Comparison of ENCODE assay signal across 23 mouse cellular contexts in the genomic region with DNA sequence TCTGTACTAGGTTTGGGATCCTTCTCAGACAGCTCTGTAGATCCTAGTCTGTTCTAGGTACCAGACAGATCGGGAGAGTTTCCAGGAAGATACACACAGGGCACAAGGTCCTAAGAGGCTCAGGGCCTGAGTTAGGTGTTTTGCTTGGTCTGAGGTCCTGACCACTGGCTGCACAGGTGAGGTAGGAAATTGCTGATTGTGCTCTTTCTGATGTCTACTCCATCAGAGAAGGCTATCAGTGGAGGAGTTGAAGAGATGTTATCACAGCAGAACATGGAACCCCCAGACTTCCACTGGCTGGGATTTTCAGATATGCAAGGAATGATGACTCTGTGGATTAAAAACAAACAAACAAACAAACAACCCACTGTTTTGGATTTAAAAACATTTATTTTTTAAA.
DNase-seq lines count a peak whose midpoint lies in the region; ATAC-seq and TF ChIP-seq lines count a peak whose summit lies in the region.
"Had no signal": no experiment of that assay in that cellular context is flagged by ENCODE, and none has a peak within 500 bp of the region (broad histone marks: within the 10 kb centered on the region; RNA-seq: fewer than 3 reads in every experiment).

No protein-coding gene starts in this region.

- H3K36me3 ChIP-seq in forebrain, embryonic 11.5 days (ENCODE audit: control insufficient read depth, insufficient read depth, low read length), result no peaks in the 10 kb centered on the region
- no peaks in the 10 kb centered on the region for H3K36me3 ChIP-seq in forebrain, embryonic 10.5 days (replicated peaks)
- H3K36me3 ChIP-seq in CH12.LX (replicated peaks in 1 of 2; ENCODE audit: control insufficient read depth in 1 of 2, insufficient read depth in 1 of 2, low read length in 1 of 2) (no peaks in the 10 kb centered on the region), ES-E14 (ENCODE audit: control insufficient read depth, insufficient read depth, low read length, poor library complexity, severe bottlenecking) (no peaks in the 10 kb centered on the region)
- H3K36me3 ChIP-seq: G1E had no signal

- no peak overlapping the region for H3K4me3 ChIP-seq in forebrain, embryonic 11.5 days (ENCODE audit: low read depth, low read length)
- H3K4me3 ChIP-seq in forebrain, embryonic 10.5 days, result no peak overlapping the region
- H3K4me3 ChIP-seq in CH12.LX (replicated peaks in 1 of 3; ENCODE audit: low read depth in 2 of 3, low read length in 2 of 3, poor library complexity in 1 of 3) (no peak overlapping the region), ES-E14 (ENCODE audit: insufficient read depth in 1 of 2, low read depth in 1 of 2, low read length in 2 of 2, poor library complexity in 1 of 2, severe bottlenecking in 1 of 2) (no peak overlapping the region)
- H3K4me3 ChIP-seq in lung, adult 2 months (replicated peaks; ENCODE audit: extremely low read depth, low read depth, low read length), result no peak overlapping the region

- no peak for TF ChIP-seq CTCF in CH12.LX (conservative IDR thresholded peaks at IDR 0.05 in 1 of 2, IDR thresholded peaks at IDR 0.05 in 1 of 2; ENCODE audit: low read depth in 2 of 2, low read length in 2 of 2)
- no peak for TF ChIP-seq CTCF in lung, adult 2 months (IDR thresholded peaks at IDR 0.05; ENCODE audit: insufficient read depth, low read length)

- no peak overlapping the region for H3K4me2 ChIP-seq in forebrain, embryonic 11.5 days (ENCODE audit: low read depth, low read length, severe bottlenecking)
- no peak overlapping the region for H3K4me2 ChIP-seq in CH12.LX (ENCODE audit: insufficient read depth, low read depth, poor library complexity, severe bottlenecking)

- no peaks in the 10 kb centered on the region for H3K9me3 ChIP-seq in forebrain, embryonic 11.5 days (ENCODE audit: control insufficient read depth, low read length)
- no peaks in the 10 kb centered on the region for H3K9me3 ChIP-seq in forebrain, embryonic 10.5 days
- H3K9me3 ChIP-seq in CH12.LX (replicated peaks; ENCODE audit: low read length) (no peaks in the 10 kb centered on the region), ES-E14 (ENCODE audit: control insufficient read depth, insufficient read depth, low read depth, low read length) (no peaks in the 10 kb centered on the region)
- H3K9me3 ChIP-seq: G1E had no signal

- no peak for TF ChIP-seq RAD21 in CH12.LX (IDR thresholded peaks at IDR 0.05; ENCODE audit: low read depth, low read length)

- no peak overlapping the region for H3K27ac ChIP-seq in forebrain, embryonic 11.5 days (ENCODE audit: low read depth, low read length)
- no peak overlapping the region for H3K27ac ChIP-seq in forebrain, embryonic 10.5 days
- H3K27ac ChIP-seq in CH12.LX (ENCODE audit: insufficient read depth, low read depth), result no peak overlapping the region
- no peak overlapping the region for H3K27ac ChIP-seq in ES-E14 (ENCODE audit: insufficient read depth, low read depth, low read length, poor library complexity, severe bottlenecking)

- H3K9ac ChIP-seq in forebrain, embryonic 11.5 days (ENCODE audit: low read length), result no peak overlapping the region
- H3K9ac ChIP-seq in CH12.LX (ENCODE audit: insufficient read depth, low read depth), result no peak overlapping the region
- no peak overlapping the region for H3K9ac ChIP-seq in ES-E14 (ENCODE audit: insufficient read depth, low read depth, low read length, poor library complexity, severe bottlenecking)

- no peaks in the 10 kb centered on the region for H3K4me1 ChIP-seq in forebrain, embryonic 11.5 days (replicated peaks; ENCODE audit: control insufficient read depth, insufficient read depth, low read length)
- no peaks in the 10 kb centered on the region for H3K4me1 ChIP-seq in forebrain, embryonic 10.5 days
- H3K4me1 ChIP-seq in CH12.LX (ENCODE audit: control insufficient read depth in 1 of 2, insufficient read depth in 2 of 2) (no peaks in the 10 kb centered on the region), ES-E14 (ENCODE audit: control insufficient read depth in 2 of 2, insufficient read depth in 2 of 2, low read length in 2 of 2, poor library complexity in 1 of 2) (peaks cover 0 to 4% of the 10 kb centered on the region in 2 experiments; a peak in 1 of 4 replicates)
- no peaks in the 10 kb centered on the region for H3K4me1 ChIP-seq in lung, adult 2 months (ENCODE audit: control insufficient read depth, insufficient read depth, low read length)

- peak; percentile 44 for DNase-seq in forebrain, embryonic 11.5 days (ENCODE audit: low spot score)
- DNase-seq in forebrain, embryonic 10.5 days (ENCODE audit: extremely low spot score, low spot score), result no peak
- DNase-seq in heart, adult 11 months, result peak; percentile 25
- DNase-seq in heart, postnatal 36 days, result no peak
- DNase-seq in CH12.LX (ENCODE audit: extremely low read depth), result no peak
- DNase-seq in ES-E14 (ENCODE audit: low read depth, low spot score), result no peak
- DNase-seq in lung, adult 2 months, result no peak
- DNase-seq in left cerebral cortex, adult 9 months (ENCODE audit: low spot score in 2 of 2), result no peak
- DNase-seq: adrenal gland, adult 2 months; adrenal gland, adult 8-10 months; adrenal gland, postnatal 10 days; adrenal gland, postnatal 14 days; adrenal gland, postnatal 25 days; adrenal gland, postnatal 36 days; B cell, adult 2 months; cerebellum, adult 11 months; cerebellum, adult 11-12 months; cerebellum, adult 18-20 months; cerebellum, adult 2 months had no signal

- dilution Hi-C loops in CH12.LX (cut with MboI; ENCODE audit: extremely low pct_ligation_motif_present, extremely low pct_unique_long_range_greater_than_20kb, low sequenced_read_pairs), result no loop called here

- TF ChIP-seq EP300 in CH12.LX (IDR thresholded peaks at IDR 0.05; ENCODE audit: low read length), result no peak

- no peaks in the 10 kb centered on the region for H3K27me3 ChIP-seq in forebrain, embryonic 11.5 days (ENCODE audit: control insufficient read depth, insufficient read depth, low read length)
- no peaks in the 10 kb centered on the region for H3K27me3 ChIP-seq in forebrain, embryonic 10.5 days (ENCODE audit: poor library complexity, severe bottlenecking)
- no peaks in the 10 kb centered on the region for H3K27me3 ChIP-seq in CH12.LX (replicated peaks)
- H3K27me3 ChIP-seq: Patski had no signal

- no peak for ATAC-seq in forebrain, embryonic 11.5 days (replicated peaks; ENCODE audit: low FRiP score)
- ATAC-seq: activated CD4-positive, CD25-positive, alpha-beta regulatory T cell, adult 4 months; CD4-positive, CD25-positive, alpha-beta regulatory T cell, adult 4 months; Patski had no signal

- in situ Hi-C loops in CH12.LX (cut with MboI; ENCODE audit: low pct_ligation_motif_present, low pct_unique_long_range_greater_than_20kb, low sequenced_read_pairs) (no loop called here), ES-E14 (cut with MboI; ENCODE audit: low sequenced_read_pairs in 2 of 2, unreplicated experiment in 2 of 2) (no loop called here)

- 89% methylated on average over 1 of the region's 1 CpGs for WGBS in forebrain, embryonic 11.5 days
- 97% methylated on average over 1 of the region's 1 CpGs for whole genome bisulfite sequencing in forebrain, embryonic 10.5 days
- 95% methylated on average over 1 of the region's 1 CpGs for WGBS in lung, adult 2 months

- no peak for TF ChIP-seq POLR2A in CH12.LX (IDR thresholded peaks at IDR 0.05; ENCODE audit: low read depth, low read length)
- TF ChIP-seq POLR2A in lung, adult 2 months (IDR thresholded peaks at IDR 0.05; ENCODE audit: borderline replicate concordance, extremely low read depth, low read depth, low read length), result no peak

- H3K79me2 ChIP-seq in CH12.LX (replicated peaks; ENCODE audit: control insufficient read depth, extremely low read depth, insufficient read depth, poor library complexity, severe bottlenecking), result no peaks in the 10 kb centered on the region

- intact Hi-C loops in heart, postnatal 36 days (cut with DNase I), result no loop called here

TF ChIP-seq in CH12.LX, 34 proteins besides CTCF, POLR2A, EP300 and RAD21:
- TF ChIP-seq MAFK (IDR thresholded peaks at IDR 0.05; ENCODE audit: insufficient replicate concordance, low read length) (peak; percentile 55; the same call in 1 of the 2 replicates), MAZ (IDR thresholded peaks at IDR 0.05; ENCODE audit: low read depth, low read length) (no peak)

TF ChIP-seq in ES-E14, 5 proteins besides CTCF, POLR2A, EP300 and RAD21:
- TF ChIP-seq CHD2 (IDR thresholded peaks at IDR 0.05; ENCODE audit: low read depth, low read length) (no peak), ZC3H11A (IDR thresholded peaks at IDR 0.05; ENCODE audit: borderline replicate concordance, low read depth, low read length) (no peak), MAFK (IDR thresholded peaks at IDR 0.05; ENCODE audit: insufficient read depth, low read depth, low read length) (peak; percentile 54; the same call in 1 of the 2 replicates)

Comparison
In these comparisons a context has a peak if more than half of its experiments do, and no peak if none do; other contexts are left out.
1. DNase-seq: peak in forebrain, embryonic 11.5 days (single experiment) and heart, adult 11 months (single experiment); none in forebrain, embryonic 10.5 days (single experiment), heart, postnatal 36 days (0 of 2), CH12.LX (single experiment), ES-E14 (single experiment), lung, adult 2 months (single experiment) and left cerebral cortex, adult 9 months (0 of 2).